Mouse (Mus musculus) adrenal gland, adult 18-20 months (tissue): ENCODE measurements at regions not wholly inside any gene's neighbourhood (a gene's known extent, or its start where the extent isn't known, plus 50 kb on each side); places are given as distances from the start of the nearest gene placed in this dataset.

Source experiments
- DNase-seq, 2 experiments: peaks; one replicate each; pipeline ENCODE4 v3.0.0; 2021 to 2022; ENCODE audit warnings: low spot score in 2 of 2

DNA sequence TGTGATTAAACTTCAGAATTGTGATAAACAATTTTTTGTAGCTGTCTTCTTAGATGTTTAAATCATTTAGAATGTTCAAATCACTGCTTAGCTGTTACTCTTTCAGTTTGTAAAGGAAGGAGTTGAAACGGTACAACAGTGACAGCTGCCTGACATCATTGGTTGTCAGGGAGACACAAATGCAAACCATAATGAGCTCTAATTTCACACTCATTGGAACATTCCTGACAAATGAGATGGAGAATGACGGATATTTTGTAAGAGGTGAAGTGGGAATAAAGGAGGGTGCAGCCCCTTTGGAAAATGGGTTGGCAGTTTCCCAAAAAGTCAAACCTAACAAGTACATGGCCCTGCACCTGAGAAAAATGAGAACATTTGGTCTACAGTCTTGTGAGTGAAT, 62.5 kb downstream of the Rad51ap2 start:
- DNase-seq: no peak

GRCm38 (mm10) chr12:11562891-11563290, 107.0 kb downstream of the Rad51ap2 start:
- DNase-seq: no peak

- no peak for DNase-seq
These were observed 114.3 kb downstream of the Rad51ap2 start for GRCm38 (mm10) chr12:11570160-11570559.

- no peak for DNase-seq
These were observed 148.1 kb downstream of the Rad51ap2 start for GRCm38 (mm10) chr12:11603946-11604345.

- no peak for DNase-seq
These were observed 152.9 kb downstream of the Rad51ap2 start for GRCm38 (mm10) chr12:11608733-11609132.

DNA sequence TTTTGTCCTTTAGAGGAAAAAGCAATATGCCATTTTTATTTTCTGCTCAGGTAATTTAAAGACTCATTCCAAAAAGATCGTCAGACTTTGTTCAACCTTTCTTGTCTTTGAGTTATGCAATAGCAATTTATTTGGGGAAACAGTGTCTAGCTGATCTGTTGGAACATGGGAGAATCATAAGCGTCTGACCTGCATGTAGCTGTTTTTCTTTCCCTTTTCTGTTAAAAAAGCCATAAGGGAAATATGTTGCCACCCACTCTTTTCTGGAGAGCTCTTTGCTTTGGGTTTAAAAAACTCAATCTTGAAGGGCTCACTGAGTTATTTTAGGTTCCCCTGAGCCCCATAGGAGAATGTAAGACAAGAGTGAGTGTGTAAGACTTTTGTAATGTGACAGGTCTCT, 155.8 kb downstream of the Rad51ap2 start:
- DNase-seq: no peak

DNA sequence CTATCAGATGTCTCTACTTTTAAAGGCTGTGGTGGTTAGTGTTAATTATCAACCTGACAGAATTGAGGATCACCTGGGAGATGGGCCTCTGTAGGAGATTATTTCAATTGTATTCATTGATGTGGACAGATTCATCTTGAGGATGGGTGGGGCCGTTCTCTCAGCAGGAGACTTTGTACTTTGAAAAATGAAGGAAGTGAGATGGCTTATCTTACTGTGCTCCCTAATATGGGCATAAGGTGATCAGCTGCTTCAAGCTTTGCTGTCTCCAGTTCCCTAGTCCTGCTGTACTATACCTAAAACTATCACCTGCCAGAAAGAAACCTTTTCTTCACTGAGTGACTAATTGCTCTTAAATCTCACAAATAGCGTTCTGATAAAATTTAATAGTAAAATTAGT, 159.4 kb downstream of the Rad51ap2 start:
- no peak for DNase-seq

GRCm38 (mm10) chr12:11623561-11623960, 167.7 kb downstream of the Rad51ap2 start:
- DNase-seq: no peak

DNA sequence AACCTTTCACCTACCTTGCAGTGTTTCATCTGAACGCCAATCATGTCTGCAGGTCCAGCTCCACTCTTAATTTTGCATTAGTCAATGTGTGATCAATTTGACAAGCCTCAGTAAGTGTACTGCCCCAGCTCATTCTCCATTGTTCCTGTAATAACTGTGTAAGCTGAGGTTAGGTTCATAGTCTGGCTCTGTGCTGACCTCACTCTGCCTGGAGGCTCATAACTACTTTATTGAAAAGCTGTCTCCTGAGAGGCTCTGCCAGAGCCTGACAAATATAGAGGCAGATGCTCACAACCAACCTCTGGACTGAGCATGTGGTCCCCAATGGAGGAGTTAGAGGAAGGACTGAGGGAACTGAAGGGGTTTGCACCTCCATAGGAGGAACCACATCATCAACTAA, 174.3 kb downstream of the Rad51ap2 start:
- DNase-seq: no peak

DNA sequence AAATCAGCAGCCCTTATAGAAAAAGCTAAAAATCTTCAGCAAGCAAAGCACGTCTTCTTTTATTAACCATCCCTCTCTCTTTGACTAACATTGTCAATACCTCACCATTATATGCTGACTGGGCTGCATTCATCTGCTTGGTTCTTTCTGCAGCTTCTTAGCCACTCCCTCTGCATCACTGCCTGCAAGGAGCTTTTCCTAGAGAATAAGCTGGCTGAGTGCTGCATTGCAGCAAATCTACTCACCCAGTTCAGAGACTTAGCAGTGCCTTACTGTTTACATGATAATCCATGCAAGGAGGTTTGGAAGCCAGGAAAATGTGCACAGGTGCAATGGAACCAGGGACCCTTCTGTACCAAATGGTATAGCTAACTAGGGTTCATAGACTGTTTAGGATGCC, 175.9 kb downstream of the Rad51ap2 start:
- no peak for DNase-seq

- no peak for DNase-seq
These were observed 217.4 kb downstream of the Rad51ap2 start for GRCm38 (mm10) chr12:11673281-11673680.

DNA sequence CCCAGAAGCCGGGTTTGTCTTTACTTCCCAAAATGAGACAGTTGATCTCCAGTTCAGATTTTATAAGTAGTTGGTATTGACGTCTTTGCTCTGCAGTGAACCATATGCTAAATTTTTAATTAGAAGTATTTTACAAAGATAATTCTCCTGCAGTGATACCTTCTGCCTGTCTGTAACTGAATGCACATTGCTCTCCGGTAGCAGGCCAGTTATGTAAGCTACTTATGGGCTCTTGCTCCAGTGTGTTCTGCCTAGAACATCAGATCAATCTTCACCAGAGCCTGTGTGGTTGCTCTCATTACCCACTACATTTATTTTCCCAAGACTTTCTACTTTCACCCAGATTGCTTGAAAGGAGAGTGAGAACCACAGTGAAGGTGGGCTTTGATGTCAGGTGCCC, 238.9 kb downstream of the Rad51ap2 start:
- DNase-seq: no peak

DNA sequence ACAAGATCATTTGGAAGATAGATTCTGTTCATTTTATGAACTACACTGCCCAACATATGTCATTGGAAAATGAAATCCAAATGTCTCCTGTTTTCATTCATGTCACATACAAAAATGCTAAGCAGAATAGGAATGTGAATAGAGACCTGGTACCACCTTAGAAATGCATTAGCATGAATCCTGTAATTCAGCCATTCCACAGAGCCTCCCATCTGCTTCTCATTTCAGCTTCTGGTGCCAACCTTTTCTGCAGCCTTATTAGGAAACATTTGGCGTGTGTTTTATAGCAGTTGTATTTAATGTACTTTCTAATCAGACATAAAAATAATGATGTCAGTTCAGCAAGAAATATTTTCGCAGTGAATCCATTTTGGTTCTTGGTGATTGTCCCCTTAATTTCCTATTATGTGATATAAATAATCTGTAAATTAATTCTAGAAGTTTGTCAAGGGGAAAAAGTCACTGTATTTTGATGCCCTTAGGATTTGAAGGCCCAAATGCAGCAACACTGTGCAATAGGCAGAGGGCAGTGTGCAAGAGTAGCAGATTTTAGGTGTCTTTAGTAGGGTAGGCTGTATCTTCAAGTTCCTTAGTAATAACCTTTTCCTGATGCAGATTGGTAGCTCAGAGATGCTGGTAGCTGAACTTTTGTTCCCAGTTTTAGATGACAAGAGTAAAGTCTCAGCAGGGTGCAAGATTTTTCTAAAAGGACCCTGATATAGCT, 253.2 kb downstream of the Rad51ap2 start:
- DNase-seq: no peak

- DNase-seq: no peak
These were observed 261.8 kb downstream of the Rad51ap2 start for GRCm38 (mm10) chr12:11717633-11718032.

GRCm38 (mm10) chr12:11751471-11751870, 295.6 kb downstream of the Rad51ap2 start:
- no peak for DNase-seq

- no peak for DNase-seq
These were observed 298.5 kb downstream of the Rad51ap2 start for GRCm38 (mm10) chr12:11754184-11754907.

GRCm38 (mm10) chr12:11802326-11802725, 346.4 kb downstream of the Rad51ap2 start:
- no peak for DNase-seq

- no peak for DNase-seq
These were observed 347.3 kb downstream of the Rad51ap2 start for GRCm38 (mm10) chr12:11803162-11803561.

DNA sequence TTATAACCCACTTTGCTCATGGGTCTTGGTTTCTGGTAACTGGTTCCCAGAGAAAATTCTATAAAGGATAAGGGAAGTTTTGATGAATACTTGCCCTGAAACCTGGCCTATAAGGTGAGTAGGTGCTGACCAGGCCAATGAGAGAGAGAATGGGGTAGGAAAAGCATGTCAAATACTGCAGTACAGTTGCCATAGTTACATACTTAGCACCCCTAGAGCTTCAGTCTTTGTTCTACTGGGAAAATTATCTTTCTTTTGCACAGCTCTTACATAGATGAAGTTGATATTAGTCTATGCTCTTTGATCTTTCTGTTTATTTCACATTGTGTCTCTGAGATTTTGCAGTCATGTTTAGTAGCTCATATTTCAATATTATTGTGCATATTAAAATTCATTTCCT, 373.8 kb downstream of the Rad51ap2 start:
- no peak for DNase-seq

GRCm38 (mm10) chr12:11831292-11831691, 375.4 kb downstream of the Rad51ap2 start:
- DNase-seq: no peak

GRCm38 (mm10) chr12:11837819-11838472, 382.1 kb downstream of the Rad51ap2 start:
- no peak for DNase-seq

GRCm38 (mm10) chr12:11851034-11851433, 395.2 kb downstream of the Rad51ap2 start:
- peak in 1 of 2 experiments; percentile 5 for DNase-seq
